Mouse (Mus musculus) heart, postnatal 10 days (tissue): ENCODE results near the gene Dnaja4. TPM values are rescaled to one million over a fixed set of nuclear protein-coding genes. Genes with fewer than 3 reads are reported as not detected.

Experiments used
- DNase-seq, 2 experiments: peaks; one replicate each; pipeline ENCODE4 v3.0.0; 2021
- intact Hi-C: fragments of 180-260 bp; cut with DNase I; formaldehyde crosslinking; loops from one replicate; pipeline ENCODE4 v1.15.1; 2025
- microRNA-seq, 2 experiments: library from miRNA; unstranded; fragments of <30 nt; microRNA quantifications; one replicate each; pipeline ENCODE4 v1.2.0; 2022
- total RNA-seq, 2 experiments: library from RNA; stranded (reverse); gene quantifications; 2 replicates each; pipeline ENCODE4 v1.2.3; 2021

Gene Dnaja4
- total RNA-seq, 2 experiments from 2014 or later: 44.1 to 53.9 TPM

- intact Hi-C loops: no loop called here
- DNase-seq: no peak
Observed at GRCm38 (mm10) chr9:54750215-54750981, 51.7 kb downstream of the Dnaja4 start.

GRCm38 (mm10) chr9:54751684-54752083, 53.0 kb downstream of the Dnaja4 start:
- DNase-seq: no peak

GRCm38 (mm10) chr9:54752201-54752943, 53.7 kb downstream of the Dnaja4 start:
- intact Hi-C loops: no loop called here
- DNase-seq: no peak

More at GRCm38 (mm10) chr9:54751684-54752083, 53.0 kb downstream of the Dnaja4 start:
- intact Hi-C loops: no loop called here

- intact Hi-C loops: no loop called here
- no peak for DNase-seq
Observed at GRCm38 (mm10) chr9:54752944-54753295, 54.2 kb downstream of the Dnaja4 start.

GRCm38 (mm10) chr9:54759592-54759991, 60.9 kb downstream of the Dnaja4 start:
- intact Hi-C loops: no loop called here
- no peak for DNase-seq

GRCm38 (mm10) chr9:54764091-54764490, 65.4 kb downstream of the Dnaja4 start:
- no peak for DNase-seq
- intact Hi-C loops: no loop called here

- no peak for DNase-seq
- intact Hi-C loops: no loop called here
Observed at GRCm38 (mm10) chr9:54764561-54765217, 66.0 kb downstream of the Dnaja4 start, which contains the start of gene Crabp1. TSS of gene Crabp1 (plus strand) at chr9:54764748.

- no peak for DNase-seq
- intact Hi-C loops: no loop called here
Observed at GRCm38 (mm10) chr9:54765336-54766085, 66.8 kb downstream of the Dnaja4 start.

Small RNA genes within 50 kb of the gene (microRNA-seq; reads per million reads assigned to microRNA genes)
- 0.35 to 0.71 reads per million in 2 experiments for gene Mir5710

Other genes starting within 250 kb of the Dnaja4 start
- 10 to 100 TPM; 19.1 to 22.1 TPM for gene Dmxl2, start 197.2 kb upstream of the Dnaja4 start, total RNA-seq
- gene Sh2d7, start 159.9 kb upstream of the Dnaja4 start, total RNA-seq: not detected
- gene Cib2, start 138.7 kb upstream of the Dnaja4 start, total RNA-seq: 10 to 100 TPM in 1 of 2 experiments, 1 to 10 TPM in 1; 2.9 to 11.0 TPM
- 100 to 1,000 TPM; 529 to 594 TPM for gene Idh3a, start 112.5 kb upstream of the Dnaja4 start, total RNA-seq
- under 1 TPM in 1 of 2 experiments, not detected in 1; 0.62 TPM for gene Acsbg1, start 37.0 kb upstream of the Dnaja4 start, total RNA-seq
- 10 to 100 TPM; 39.7 to 45.6 TPM for gene Wdr61, start 35.6 kb downstream of the Dnaja4 start, total RNA-seq
- gene Crabp1, start 65.9 kb downstream of the Dnaja4 start, total RNA-seq: not detected
- 10 to 100 TPM; 43.7 to 48.7 TPM for gene Ireb2, start 164.9 kb downstream of the Dnaja4 start, total RNA-seq
- 1 to 10 TPM; 1.5 to 2.1 TPM for gene Hykk, start 218.4 kb downstream of the Dnaja4 start, total RNA-seq